Mouse (Mus musculus): ENCODE data around the gene Armc10.
"Not testable (repeated sequence)": the region's sequence is repeated elsewhere in the genome, so short reads cannot be mapped to it uniquely, and the experiment has no call there.

Armc10 gene

DNA sequence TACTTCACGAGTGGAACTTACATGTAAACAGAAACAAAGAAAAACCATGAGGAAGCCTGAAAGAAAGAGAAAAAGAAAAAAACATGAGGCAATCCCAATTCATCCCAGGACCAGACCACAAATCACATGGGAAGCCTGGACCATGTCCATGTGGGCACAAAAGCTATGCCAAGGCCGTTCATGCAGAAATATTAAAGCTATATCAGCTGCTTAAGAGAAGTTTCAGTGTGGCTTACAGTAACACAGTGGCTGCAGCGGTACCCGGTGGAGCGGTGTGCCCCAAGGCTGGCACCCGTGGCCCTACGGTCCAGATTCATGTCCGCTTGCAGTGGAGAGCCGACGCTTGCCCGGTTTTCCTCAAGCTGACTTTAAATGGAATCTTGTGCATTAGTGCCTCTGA is 17.5 kb downstream of the Armc10 start:
- ATAC-seq (ENCODE audit: insufficient number of reproducible peaks, low FRiP score, low TSS enrichment), result no peak

- ATAC-seq (ENCODE audit: insufficient number of reproducible peaks, low FRiP score, low TSS enrichment), result no peak
These were observed 21.9 kb downstream of the Armc10 start for GRCm38 (mm10) chr5:21667191-21668137.

- ATAC-seq (ENCODE audit: insufficient number of reproducible peaks, low FRiP score, low TSS enrichment), result no peak
These were observed 23.7 kb downstream of the Armc10 start for GRCm38 (mm10) chr5:21669307-21669706.

- no peak for ATAC-seq (ENCODE audit: insufficient number of reproducible peaks, low FRiP score, low TSS enrichment)
These were observed 27.4 kb downstream of the Armc10 start for GRCm38 (mm10) chr5:21672812-21673635.

GRCm38 (mm10) chr5:21673742-21674141 is 28.1 kb downstream of the Armc10 start:
- ATAC-seq (ENCODE audit: insufficient number of reproducible peaks, low FRiP score, low TSS enrichment), result no peak

DNA sequence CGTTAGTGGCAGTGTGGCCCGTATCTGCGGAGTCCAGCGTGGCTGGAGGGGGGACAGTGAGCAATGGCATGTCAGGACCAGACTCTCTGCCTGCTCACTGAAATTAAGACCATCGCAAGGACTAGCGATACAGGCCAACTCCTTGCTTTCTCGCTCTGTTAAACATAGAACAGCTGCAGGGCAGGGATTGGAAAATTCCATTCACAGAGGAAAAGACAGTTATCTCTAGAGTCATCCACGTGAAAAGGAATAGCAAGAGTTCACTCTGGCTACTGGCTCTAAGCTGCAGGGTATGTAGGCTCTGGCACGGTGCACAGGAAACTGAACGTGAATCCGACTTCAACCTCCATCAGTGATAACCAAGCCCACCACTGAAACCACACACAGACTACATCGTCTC is 29.4 kb downstream of the Armc10 start:
- no peak for ATAC-seq (ENCODE audit: insufficient number of reproducible peaks, low FRiP score, low TSS enrichment)

- ATAC-seq (ENCODE audit: insufficient number of reproducible peaks, low FRiP score, low TSS enrichment), result no peak
These were observed 29.9 kb downstream of the Armc10 start for GRCm38 (mm10) chr5:21675494-21675893.

- ATAC-seq (ENCODE audit: insufficient number of reproducible peaks, low FRiP score, low TSS enrichment), result no peak
These were observed 32.3 kb downstream of the Armc10 start for GRCm38 (mm10) chr5:21677939-21678338.

DNA sequence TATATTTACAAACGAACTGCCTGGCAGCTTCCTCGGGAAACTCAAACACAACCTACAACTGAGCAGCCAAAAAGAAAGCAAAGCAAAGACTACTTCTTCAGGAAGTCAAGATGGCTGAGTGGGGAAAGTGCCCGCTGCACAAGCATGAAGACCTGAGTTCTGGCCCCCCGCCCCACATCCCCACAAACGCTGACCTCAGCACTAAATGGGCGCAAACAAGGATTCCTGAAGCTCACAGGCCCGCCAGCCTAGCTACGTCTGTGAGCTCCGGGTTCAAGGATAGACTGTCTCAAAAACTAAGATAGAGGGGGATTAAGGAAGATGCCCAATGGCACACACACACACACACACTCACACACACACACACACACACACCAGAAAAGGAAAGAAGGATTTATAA is 32.8 kb downstream of the Armc10 start:
- ATAC-seq (ENCODE audit: insufficient number of reproducible peaks, low FRiP score, low TSS enrichment), result no peak

DNA sequence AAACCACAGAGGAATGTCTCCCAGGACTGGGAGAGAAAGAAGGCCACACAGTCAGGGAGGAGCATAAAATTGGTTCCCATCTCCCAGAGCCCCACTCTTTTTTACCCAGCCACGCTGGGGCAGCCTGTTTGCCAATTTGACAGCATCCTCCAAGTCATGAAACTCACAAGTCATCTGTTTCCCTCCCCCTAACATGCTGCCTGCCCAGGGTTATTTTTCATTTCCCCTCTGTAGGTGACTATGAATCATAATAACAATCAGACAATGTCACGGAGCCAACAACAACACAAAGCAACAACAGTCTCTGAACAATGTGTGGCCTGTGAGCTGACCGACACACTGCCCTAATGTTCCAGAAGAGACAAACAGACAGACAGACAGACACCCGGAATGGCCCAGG is 34.4 kb downstream of the Armc10 start:
- ATAC-seq (ENCODE audit: insufficient number of reproducible peaks, low FRiP score, low TSS enrichment), result no peak

DNA sequence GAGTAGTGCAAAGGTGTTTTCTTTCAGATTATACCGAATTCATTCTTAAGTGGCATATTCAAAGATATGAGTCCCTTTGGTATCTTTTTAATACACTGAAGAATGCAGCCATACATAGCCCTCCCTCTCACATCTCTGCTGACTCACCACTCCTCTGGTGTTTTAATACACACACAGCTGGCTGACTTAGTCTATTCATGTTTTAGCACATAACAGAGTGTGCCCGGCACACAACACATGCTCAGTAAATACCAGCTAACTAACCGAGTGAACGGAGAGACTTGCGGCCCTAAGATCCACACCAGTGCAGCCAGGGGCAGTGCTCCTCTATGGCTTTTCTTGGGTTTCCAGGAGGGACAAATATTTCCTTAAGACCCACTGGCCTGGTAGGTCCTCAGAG is 35.3 kb downstream of the Armc10 start:
- no peak for ATAC-seq (ENCODE audit: insufficient number of reproducible peaks, low FRiP score, low TSS enrichment)

DNA sequence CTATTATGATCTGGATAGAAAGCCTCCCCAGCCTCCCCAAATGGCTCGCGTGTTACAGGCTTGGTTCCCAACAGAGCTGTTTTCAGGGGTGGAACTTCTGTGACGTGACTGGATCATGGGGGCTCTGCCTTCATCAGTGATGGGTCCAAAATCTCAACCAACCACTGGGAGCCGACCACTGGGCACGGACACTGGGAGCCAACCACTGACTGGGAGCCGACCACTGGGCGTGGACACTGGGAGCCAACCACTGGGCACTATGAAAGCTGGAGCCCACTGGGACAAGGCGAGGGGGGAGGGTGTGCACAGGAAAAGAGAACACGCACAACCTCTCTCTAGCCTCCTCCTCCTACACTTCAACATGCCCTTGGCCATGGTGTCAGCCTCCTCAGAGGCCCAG is 38.2 kb downstream of the Armc10 start:
- ATAC-seq (ENCODE audit: insufficient number of reproducible peaks, low FRiP score, low TSS enrichment), result no peak

DNA sequence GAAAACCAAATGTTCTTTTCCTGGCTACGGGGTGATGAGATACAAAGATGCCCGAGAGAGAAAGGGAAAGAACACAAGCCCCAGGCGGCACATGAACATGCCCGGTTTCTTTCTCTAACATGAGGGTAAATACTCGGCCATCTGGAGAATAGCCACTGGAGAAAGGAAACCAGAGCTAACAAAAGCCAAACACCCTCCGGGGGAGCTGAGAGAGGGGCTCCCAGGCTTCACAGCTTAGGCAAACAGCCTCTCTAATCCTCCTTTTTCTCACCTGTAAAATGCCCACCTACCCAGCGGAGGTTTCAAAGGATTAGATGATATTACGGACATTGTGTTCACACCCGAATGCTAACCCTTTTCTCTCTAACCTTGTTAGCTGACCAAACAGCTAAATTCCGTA is 39.4 kb downstream of the Armc10 start:
- ATAC-seq (ENCODE audit: insufficient number of reproducible peaks, low FRiP score, low TSS enrichment), result no peak

- no peak for ATAC-seq (ENCODE audit: insufficient number of reproducible peaks, low FRiP score, low TSS enrichment)
These were observed 41.4 kb downstream of the Armc10 start for GRCm38 (mm10) chr5:21687042-21687441.

GRCm38 (mm10) chr5:21692230-21692629 is 46.6 kb downstream of the Armc10 start:
- ATAC-seq (ENCODE audit: insufficient number of reproducible peaks, low FRiP score, low TSS enrichment), result no peak

DNA sequence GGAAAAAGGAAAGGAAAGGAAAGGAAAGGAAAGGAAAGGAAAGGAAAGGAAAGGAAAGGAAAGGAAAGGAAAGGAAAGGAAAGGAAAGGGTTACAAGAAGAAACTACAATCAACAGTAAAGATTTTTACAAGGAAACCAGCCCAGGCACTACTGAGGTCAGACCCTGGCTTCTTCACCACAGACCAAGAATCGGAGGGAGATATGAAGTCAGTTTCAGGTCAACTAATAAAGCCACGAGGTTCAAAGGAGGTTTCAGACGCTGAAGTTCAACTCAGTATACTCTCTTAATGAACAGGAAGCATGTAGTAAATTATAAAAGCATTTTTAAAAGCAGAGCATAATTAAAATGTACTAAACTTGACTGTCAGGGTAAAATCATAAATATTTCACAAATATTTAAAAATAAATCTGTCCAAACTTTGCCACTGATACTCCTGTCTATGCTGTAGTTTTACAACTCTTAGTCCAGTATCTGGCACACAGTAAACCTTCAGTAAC is 47.8 kb downstream of the Armc10 start:
- ATAC-seq (ENCODE audit: insufficient number of reproducible peaks, low FRiP score, low TSS enrichment), result no peak

DNA sequence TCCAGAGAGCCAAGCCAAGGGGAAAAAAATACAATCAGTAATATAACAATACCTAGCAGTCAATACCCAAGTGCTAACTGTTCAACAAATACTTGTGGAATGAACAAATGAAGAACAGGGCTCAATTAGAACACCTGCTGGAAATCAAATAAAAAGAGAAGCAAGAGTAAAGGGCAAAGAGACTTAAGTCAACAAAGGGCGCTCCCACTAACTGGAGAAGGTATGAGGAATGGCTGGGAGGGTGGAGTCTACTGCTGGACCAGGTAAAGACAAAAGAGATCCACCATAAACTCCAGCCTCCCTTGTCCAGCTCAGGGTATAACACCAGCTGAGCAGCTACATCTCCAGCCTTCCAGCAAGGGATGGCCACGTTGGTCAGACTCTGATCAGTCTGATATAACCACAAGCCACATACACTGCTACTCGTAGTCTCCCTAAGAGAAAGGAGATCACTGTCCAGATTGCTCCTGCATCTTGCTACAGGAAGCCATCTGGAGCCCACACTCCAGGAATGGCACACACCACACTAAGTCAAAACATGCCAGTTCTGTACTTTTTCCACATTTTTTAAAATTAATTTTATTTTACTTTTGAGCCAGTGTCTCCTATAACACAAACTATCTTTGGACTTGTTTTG is 49.4 kb downstream of the Armc10 start:
- ATAC-seq (ENCODE audit: insufficient number of reproducible peaks, low FRiP score, low TSS enrichment), result 0 out of 2 replicates have a peak, but pooled peaks have one; percentile 20

DNA sequence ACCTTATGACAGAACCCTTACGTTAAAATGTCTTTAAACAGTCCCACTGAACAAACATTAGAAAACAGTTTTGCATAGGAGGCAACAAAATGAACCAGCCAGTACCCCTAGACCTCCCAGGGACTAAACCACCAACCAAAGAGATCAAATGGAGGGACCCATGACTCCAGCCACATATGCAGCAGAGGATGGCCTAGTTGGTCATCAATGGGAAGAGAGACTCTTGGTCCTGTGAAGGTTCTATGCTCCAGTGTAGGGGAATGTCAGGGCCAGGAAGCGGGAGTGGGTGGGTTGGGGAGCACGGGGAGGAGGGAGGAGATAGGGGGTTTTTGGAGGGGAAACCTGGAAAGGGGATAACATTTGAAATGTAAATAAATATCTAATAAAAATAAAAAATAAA is 53.9 kb downstream of the Armc10 start:
- ATAC-seq (ENCODE audit: insufficient number of reproducible peaks, low FRiP score, low TSS enrichment), result not testable (repeated sequence)

- ATAC-seq (ENCODE audit: insufficient number of reproducible peaks, low FRiP score, low TSS enrichment), result no peak
These were observed 54.7 kb downstream of the Armc10 start for GRCm38 (mm10) chr5:21700272-21700821.

DNA sequence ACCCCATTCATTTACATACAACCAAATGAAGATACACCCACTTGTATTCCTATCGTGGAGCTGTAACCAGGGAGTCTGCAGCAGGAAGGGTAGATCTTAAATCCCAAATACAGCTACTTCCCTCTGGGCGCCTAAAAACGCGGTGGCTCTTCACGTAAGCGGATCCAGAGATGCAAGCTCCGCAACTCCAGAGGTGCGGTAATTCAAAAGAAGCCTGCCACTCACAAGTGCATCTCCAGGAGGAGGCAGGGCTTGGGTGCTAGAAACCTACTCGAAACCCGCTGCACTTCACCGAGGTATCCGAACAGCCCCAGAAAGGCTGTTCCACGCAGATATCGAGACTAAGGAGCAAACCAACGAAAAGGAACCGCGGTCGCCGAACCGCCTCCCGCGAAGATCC is 55.3 kb downstream of the Armc10 start:
- peak; percentile 81 for ATAC-seq (ENCODE audit: insufficient number of reproducible peaks, low FRiP score, low TSS enrichment)

Data from cerebellum, adult (tissue).